Mouse (Mus musculus) monocyte, adult 59 days (primary cell): Measurements from ENCODE around the gene Defa35. TPM values are rescaled to one million over a fixed set of nuclear protein-coding genes. Genes with fewer than 3 reads are reported as not detected.

ENCODE experiments used
- total RNA-seq, 2 experiments: library from RNA; stranded (reverse); gene quantifications; one replicate each; pipeline ENCODE4 v1.2.4; 2023

The Defa35 gene
- total RNA-seq: not detected

GRCm38 (mm10) chr8:21064738-21065137 lies at the start of gene Defa35:
Defa35 (plus strand) TSS chr8:21065038.

GRCm38 (mm10) chr8:21025245-21025644 lies 39.6 kb upstream of the Defa35 start, which contains the start of gene Defa21:
Defa21 (plus strand) TSS chr8:21025545.

GRCm38 (mm10) chr8:21054747-21055146 lies 10.1 kb upstream of the Defa35 start, which contains the start of gene Defa23:
Defa23 (plus strand) TSS chr8:21055047.

GRCm38 (mm10) chr8:21084142-21084541 lies 19.3 kb downstream of the Defa35 start, which contains the start of gene Defa25:
Defa25 (plus strand) TSS chr8:21084442.

GRCm38 (mm10) chr8:21095950-21096349 lies 31.1 kb downstream of the Defa35 start, which contains the start of gene Gm14851:
Gm14851 (minus strand) TSS chr8:21096050.

Other genes starting within 250 kb of the Defa35 start
- gene Defb33, start 172.4 kb upstream of the Defa35 start, total RNA-seq: not detected
- gene Gm15056, start 162.4 kb upstream of the Defa35 start, total RNA-seq: not detected
- not detected for gene Gm6040, start 143.0 kb upstream of the Defa35 start, total RNA-seq
- not detected for gene AY761185, start 120.3 kb upstream of the Defa35 start, total RNA-seq
- not detected for gene Defa21, start 39.5 kb upstream of the Defa35 start, total RNA-seq
- not detected for gene Defa23, start 10.0 kb upstream of the Defa35 start, total RNA-seq
- gene Defa25, start 19.4 kb downstream of the Defa35 start, total RNA-seq: not detected
- not detected for gene Gm14851, start 31.0 kb downstream of the Defa35 start, total RNA-seq
- gene Defa30, start 69.6 kb downstream of the Defa35 start, total RNA-seq: not detected
- not detected for gene Defa22, start 97.2 kb downstream of the Defa35 start, total RNA-seq
- gene Defa31, start 126.6 kb downstream of the Defa35 start, total RNA-seq: not detected
- not detected for gene Gm15293, start 136.5 kb downstream of the Defa35 start, total RNA-seq
- not detected for gene Gm15292, start 184.7 kb downstream of the Defa35 start, total RNA-seq